Mouse (Mus musculus) small intestine, adult 2 months (tissue): ENCODE data around the gene Gm28036. TPM values are rescaled to one million over a fixed set of nuclear protein-coding genes. Genes with fewer than 3 reads are reported as not detected.

Experiments
- H3K27ac ChIP-seq: fragments of 200-500 bp; 2 replicates; pipeline ENCODE4 v1.5.1; 2012; ENCODE audit warnings: low read depth, low read length, control low read depth, inconsistent platforms; ENCODE audit not compliant: insufficient read depth
- H3K27me3 ChIP-seq: fragments of 200-500 bp; 2 replicates; pipeline ENCODE4 v1.6.1; 2012; ENCODE audit warnings: mild to moderate bottlenecking, moderate library complexity, low read length, inconsistent platforms; ENCODE audit not compliant: control insufficient read depth, insufficient read depth
- H3K36me3 ChIP-seq: fragments of 200-500 bp; 2 replicates; pipeline ENCODE4 v1.6.1; 2012; ENCODE audit warnings: mild to moderate bottlenecking, low read length, control low read depth, inconsistent platforms; ENCODE audit not compliant: control insufficient read depth, insufficient read depth
- H3K4me1 ChIP-seq: fragments of 200-500 bp; 2 replicates; pipeline ENCODE4 v1.6.1; 2012; ENCODE audit warnings: low read length, inconsistent platforms, mixed read lengths; ENCODE audit not compliant: control insufficient read depth, insufficient read depth, insufficient read length
- H3K4me3 ChIP-seq: fragments of 200-500 bp; 2 replicates; pipeline ENCODE4 v1.5.1; 2012; ENCODE audit warnings: low read depth, mild to moderate bottlenecking, control low read depth, inconsistent platforms, low read length, moderate library complexity
- CTCF ChIP-seq: fragments of 200-500 bp; IDR thresholded peaks from 2 replicates; pipeline ENCODE4 v1.5.1; 2012; ENCODE audit warnings: low read depth, mild to moderate bottlenecking, control low read depth, inconsistent platforms, low read length, moderate library complexity, mixed read lengths; ENCODE audit not compliant: insufficient replicate concordance, insufficient read length; ENCODE audit errors: extremely low read depth
- POLR2A ChIP-seq: fragments of 200-500 bp; IDR thresholded peaks from 2 replicates; pipeline ENCODE4 v1.6.1; 2012; ENCODE audit warnings: low read depth, mild to moderate bottlenecking, control low read depth, inconsistent platforms, low read length, moderate library complexity
- WGBS: fragments of 180-500 bp; shearing (Covaris S2); methylation state at CpG from one replicate; pipeline ENCODE4 v1.1.7; 2018; 5-methylcytosine and 5-hydroxymethylcytosine counted together
- polyA plus RNA-seq: library from polyadenylated mRNA; depleted of rRNA; stranded (reverse); fragments of >200 nt; gene quantifications from 2 replicates; pipeline ENCODE4 v1.2.3, GENCODE M21; 2012

The Gm28036 gene
- polyA plus RNA-seq, 1 experiment: 0.42 TPM

DNA sequence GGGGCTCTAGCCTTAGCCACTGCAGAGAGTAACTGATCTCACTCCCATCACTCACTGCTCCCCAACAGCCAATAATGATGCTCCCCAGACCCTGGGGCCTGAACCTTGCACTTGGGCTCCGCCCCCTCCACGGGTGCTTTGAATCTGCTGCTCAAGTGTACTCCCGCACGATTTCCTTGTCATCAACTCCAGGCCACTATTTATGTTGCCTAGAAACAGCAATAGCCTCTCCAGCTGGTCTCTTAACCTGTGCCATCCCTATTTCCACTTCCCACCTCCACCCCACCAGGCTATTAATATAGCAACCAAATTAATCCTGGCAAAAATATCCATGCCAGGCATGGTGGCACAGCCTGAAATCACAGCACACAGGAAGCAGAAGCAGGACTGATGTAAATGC lies 47.2 kb downstream of the Gm28036 start:
- no peak overlapping the region for H3K27ac ChIP-seq
- H3K36me3 ChIP-seq: peaks cover 42% of the 10 kb centered on the region
- TF ChIP-seq POLR2A (no peak), CTCF (no peak)
- 27% methylated on average over 4 of the region's 4 CpGs for WGBS
- H3K4me1 ChIP-seq: no peaks in the 10 kb centered on the region
- no peaks in the 10 kb centered on the region for H3K27me3 ChIP-seq
- H3K4me3 ChIP-seq: no peak overlapping the region

DNA sequence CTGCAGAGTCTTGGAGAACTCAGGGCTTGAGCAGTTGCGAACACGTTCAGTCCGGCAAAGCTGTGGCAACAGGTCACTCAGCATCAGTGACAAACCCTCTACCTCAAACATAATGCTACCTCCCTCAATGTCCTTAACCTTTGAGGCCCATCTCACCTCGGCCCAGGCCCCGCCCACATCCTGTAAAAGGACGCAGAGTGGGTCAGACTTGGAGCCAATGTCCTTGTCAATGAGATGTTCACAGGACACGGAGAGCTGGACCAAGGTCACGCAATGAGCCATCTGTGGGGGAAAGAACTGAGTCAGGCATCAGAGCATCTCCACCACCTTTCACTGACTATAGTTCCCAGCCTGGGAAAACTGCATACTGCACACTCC lies 47.7 kb downstream of the Gm28036 start:
- Histone ChIP-seq H3K4me3 (no peak overlapping the region), H3K4me1 (no peaks in the 10 kb centered on the region), H3K36me3 (peaks cover 46% of the 10 kb centered on the region), H3K27me3 (no peaks in the 10 kb centered on the region), H3K27ac (no peak overlapping the region)
- no peak for TF ChIP-seq CTCF
- no peak for TF ChIP-seq POLR2A
- WGBS: 78% methylated on average over 8 of the region's 8 CpGs

DNA sequence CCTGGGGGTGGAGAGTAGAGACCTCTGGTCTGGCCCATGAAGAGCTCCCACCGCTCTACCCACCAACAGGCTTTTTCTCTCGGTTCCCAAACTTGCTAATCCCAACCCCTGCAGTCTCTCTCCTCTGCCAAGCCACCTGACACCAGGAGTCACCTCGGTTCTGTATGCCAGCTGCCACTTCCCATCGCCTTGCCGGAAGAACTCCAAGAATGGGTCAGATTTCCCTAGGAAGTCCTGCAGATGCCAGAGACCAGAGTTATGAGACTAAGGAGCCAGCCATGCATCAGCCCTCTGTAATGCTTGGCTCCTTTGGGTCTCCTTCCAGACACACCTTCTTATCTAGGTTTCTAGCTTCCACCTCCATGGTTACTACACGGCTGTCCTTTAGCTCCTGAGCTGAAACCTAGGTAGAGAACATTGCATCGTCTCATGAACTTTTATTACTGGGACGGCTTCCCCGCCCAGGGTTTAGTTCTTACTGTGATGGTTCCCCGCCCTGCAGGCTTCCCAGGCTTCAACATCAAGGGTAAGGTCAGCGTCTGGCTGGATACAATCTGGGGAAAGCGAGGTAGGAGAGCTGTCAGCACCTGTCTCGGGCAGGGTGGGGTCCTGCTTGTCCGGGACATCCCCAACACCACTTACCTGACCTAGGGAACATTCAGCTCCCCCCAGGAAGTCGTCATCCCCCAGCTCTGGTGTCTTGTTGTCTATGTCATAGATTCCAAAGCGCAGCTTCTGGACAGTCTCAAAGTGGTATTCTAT lies 48.3 kb downstream of the Gm28036 start:
- no peak overlapping the region for H3K27ac ChIP-seq
- no peaks in the 10 kb centered on the region for H3K27me3 ChIP-seq
- no peak overlapping the region for H3K4me3 ChIP-seq
- H3K4me1 ChIP-seq: no peaks in the 10 kb centered on the region
- H3K36me3 ChIP-seq: peaks cover 51% of the 10 kb centered on the region
- 83% methylated on average over 16 of the region's 16 CpGs for WGBS
- TF ChIP-seq POLR2A: no peak
- no peak for TF ChIP-seq CTCF

DNA sequence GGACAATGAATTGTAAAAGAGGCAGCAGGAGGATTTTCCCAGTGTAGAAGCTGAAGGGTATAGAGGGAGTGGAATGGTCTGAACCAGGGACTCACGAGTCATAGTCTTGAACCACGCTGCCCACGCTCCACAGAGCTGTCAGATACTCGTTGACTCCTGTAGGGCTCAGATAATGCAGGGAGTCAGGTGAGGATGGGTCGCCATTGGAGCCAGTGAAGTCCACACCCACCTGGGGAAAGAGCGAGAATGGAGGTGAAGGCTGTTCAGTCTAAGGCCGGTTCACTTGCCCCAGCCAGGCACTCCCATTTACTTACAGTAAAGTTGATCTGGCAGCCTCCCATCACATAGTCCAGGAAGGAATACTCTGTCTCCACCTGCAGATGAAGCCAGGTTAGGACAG lies 49.4 kb downstream of the Gm28036 start:
- Histone ChIP-seq H3K4me1 (no peaks in the 10 kb centered on the region), H3K27ac (no peak overlapping the region), H3K4me3 (no peak overlapping the region), H3K36me3 (peaks cover 61% of the 10 kb centered on the region), H3K27me3 (no peaks in the 10 kb centered on the region)
- TF ChIP-seq CTCF (no peak), POLR2A (no peak)
- 87% methylated on average over 7 of the region's 7 CpGs for WGBS

DNA sequence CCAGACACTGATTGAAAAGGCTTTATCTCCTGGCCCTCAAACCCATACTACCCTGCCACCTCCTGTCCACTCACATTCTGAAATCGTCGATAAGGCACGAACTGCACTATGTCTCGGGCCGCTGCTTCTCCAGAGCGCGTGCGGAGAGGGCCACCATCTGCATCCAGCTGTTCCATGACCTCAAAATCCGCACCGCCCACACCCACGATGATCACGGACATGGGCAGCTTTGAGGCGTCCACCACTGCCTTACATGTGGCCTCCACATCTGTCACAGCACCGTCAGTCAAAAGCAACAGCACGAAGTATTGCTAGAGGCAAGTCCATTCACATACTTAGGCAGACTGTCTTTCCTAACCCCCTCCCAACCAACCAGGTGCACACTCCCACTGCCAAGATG lies 53.2 kb downstream of the Gm28036 start:
- H3K4me3 ChIP-seq: no peak overlapping the region

DNA sequence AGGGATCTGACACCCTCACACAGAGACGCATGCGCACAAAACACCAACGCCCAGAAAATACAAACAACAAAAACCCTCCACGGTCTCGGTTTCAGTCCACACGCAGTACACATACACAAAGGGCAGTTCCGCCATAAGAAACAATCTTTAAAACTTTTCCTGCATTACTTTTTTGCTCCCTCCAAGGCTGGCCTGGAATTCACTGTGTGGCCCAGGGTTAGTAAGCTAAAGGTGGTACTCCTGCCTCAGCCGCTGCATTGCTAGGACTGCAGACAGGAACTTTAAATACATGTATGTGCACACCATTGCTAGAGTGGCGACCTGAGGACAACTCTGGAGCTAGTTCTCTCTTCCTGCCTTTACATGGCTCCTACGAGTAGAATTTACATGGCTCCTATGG lies 55.7 kb downstream of the Gm28036 start:
- no peak overlapping the region for H3K4me3 ChIP-seq
- H3K27me3 ChIP-seq: no peaks in the 10 kb centered on the region
- 97% methylated on average over 10 of the region's 10 CpGs for WGBS
- TF ChIP-seq POLR2A (no peak), CTCF (no peak)
- peaks cover 42% of the 10 kb centered on the region for H3K36me3 ChIP-seq
- no peaks in the 10 kb centered on the region for H3K4me1 ChIP-seq
- H3K27ac ChIP-seq: no peak overlapping the region

More for the DNA sequence above, 53.2 kb downstream of the Gm28036 start:
- Histone ChIP-seq H3K27ac (no peak overlapping the region), H3K4me1 (no peaks in the 10 kb centered on the region), H3K36me3 (peaks cover 64% of the 10 kb centered on the region), H3K27me3 (no peaks in the 10 kb centered on the region)
- 94% methylated on average over 15 of the region's 15 CpGs for WGBS
- no peak for TF ChIP-seq CTCF
- no peak for TF ChIP-seq POLR2A

DNA sequence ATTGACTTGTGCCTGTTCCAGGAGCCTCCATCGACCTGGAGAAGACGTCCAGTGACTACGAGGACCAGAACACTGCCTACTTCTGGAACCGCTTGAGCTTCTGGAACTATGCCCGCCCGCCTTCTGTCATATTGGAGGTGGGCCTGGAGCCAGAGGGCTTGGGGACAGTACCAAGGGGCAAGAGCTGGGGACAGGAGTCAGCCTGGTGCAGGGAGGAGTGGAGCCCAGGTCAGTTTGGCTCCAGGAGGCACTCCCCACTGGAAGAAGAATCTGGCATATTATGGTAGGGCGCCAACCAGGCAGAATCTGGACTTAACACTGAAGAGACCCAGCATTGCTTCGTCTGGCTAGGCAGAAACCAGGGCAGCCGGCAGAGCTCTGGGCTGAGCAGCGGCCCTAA lies 59.0 kb downstream of the Gm28036 start:
- H3K27ac ChIP-seq: no peak overlapping the region
- H3K27me3 ChIP-seq: no peaks in the 10 kb centered on the region; the same call in 1 of the 2 replicates
- H3K4me1 ChIP-seq: peaks cover 6% of the 10 kb centered on the region
- no peak overlapping the region for H3K4me3 ChIP-seq
- H3K36me3 ChIP-seq: peaks cover 13% of the 10 kb centered on the region
- WGBS: 82% methylated on average over 10 of the region's 10 CpGs
- TF ChIP-seq POLR2A (no peak), CTCF (no peak)
